In the genomic region with DNA sequence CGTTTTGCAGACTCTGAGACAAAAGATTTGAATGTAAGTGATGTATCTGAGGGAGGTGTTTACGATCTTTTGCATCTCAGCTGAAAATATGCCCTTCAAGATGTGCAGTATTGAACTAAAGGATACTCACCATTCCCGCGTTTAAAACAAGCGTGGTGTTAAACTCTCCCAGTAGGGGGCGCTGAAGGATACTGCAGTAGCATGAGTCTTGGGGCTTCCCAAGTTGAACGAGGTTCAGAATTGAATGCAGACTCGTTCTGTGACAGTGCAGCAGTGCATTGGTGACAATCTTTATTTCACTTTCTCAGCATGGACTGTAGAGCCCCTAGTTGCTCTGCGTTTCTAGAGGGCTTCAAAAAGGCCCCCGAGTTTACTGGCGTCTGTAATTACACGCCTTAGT, we compare ENCODE assay signal across 9 mouse cellular contexts. TPM values are rescaled to one million over a fixed set of nuclear protein-coding genes. Genes with fewer than 3 reads are reported as not detected.
DNase-seq lines count a peak whose midpoint lies in the region; TF ChIP-seq lines count a peak whose summit lies in the region.
"Had no signal": no experiment of that assay in that cellular context is flagged by ENCODE, and none has a peak within 500 bp of the region (broad histone marks: within the 10 kb centered on the region; RNA-seq: fewer than 3 reads in every experiment).

No protein-coding gene starts in this region.

- no peaks in the 10 kb centered on the region for H3K36me3 ChIP-seq in heart, embryonic 10.5 days

- no peaks in the 10 kb centered on the region; the same call in 1 of the 2 replicates for H3K27me3 ChIP-seq in heart, embryonic 10.5 days (ENCODE audit: insufficient read depth, poor library complexity, severe bottlenecking)
- H3K27me3 ChIP-seq: megakaryocyte, embryonic 14.5 days had no signal

- TF ChIP-seq CTCF in layer of hippocampus, adult 2 months (conservative IDR thresholded peaks at IDR 0.05) = peak; percentile 88

- no peaks in the 10 kb centered on the region for H3K4me1 ChIP-seq in heart, embryonic 10.5 days
- H3K4me1 ChIP-seq: megakaryocyte, embryonic 14.5 days had no signal

- H3K4me3 ChIP-seq in heart, embryonic 10.5 days = no peak overlapping the region
- no peak overlapping the region for H3K4me3 ChIP-seq in layer of hippocampus, adult 2 months
- H3K4me3 ChIP-seq: megakaryocyte, embryonic 14.5 days had no signal

- 22% methylated on average over 12 of the region's 12 CpGs for WGBS in heart, embryonic 10.5 days

- peak; percentile 5 to 57 for DNase-seq in heart, adult 18-20 months
- DNase-seq in heart, embryonic 10.5 days (ENCODE audit: low spot score) = no peak
- peak; percentile 56 for DNase-seq in MEL-GATA-1-ER (ENCODE audit: extremely low read depth, low read depth)
- DNase-seq in cerebellum, adult 9-10 months = peak; percentile 72
- peak; percentile 33 for DNase-seq in gastrocnemius, postnatal 14 days
- DNase-seq in layer of hippocampus, adult 2 months (ENCODE audit: low spot score in 2 of 2) = peak; percentile 32 to 79
- peak; percentile 46 for DNase-seq in lung, postnatal 10 days
- peak; percentile 78 for DNase-seq in right cerebral cortex, postnatal 14 days

- no peaks in the 10 kb centered on the region for H3K9me3 ChIP-seq in heart, embryonic 10.5 days
- H3K9me3 ChIP-seq: megakaryocyte, embryonic 14.5 days had no signal

- intact Hi-C loops in gastrocnemius, postnatal 14 days (cut with DNase I; ENCODE audit: low total_unique reads) = no loop called here

- H3K27ac ChIP-seq in heart, embryonic 10.5 days = no peak overlapping the region
- H3K27ac ChIP-seq in layer of hippocampus, adult 2 months = no peak overlapping the region

RNA-seq across cellular contexts. Expression of a gene that starts 40.4 kb away (rescaled TPM):
- 10 to 100 TPM; 16.5 to 18.9 TPM for total RNA-seq in heart, adult 18-20 months (2021)
- polyA plus RNA-seq in heart, embryonic 10.5 days (2016; fragmentation: Nextera tagmentation; extraction: Ambion mirVana) = 11.3 and 13.9 TPM in 2 replicates
- 10 to 100 TPM; 12.6 to 13.6 TPM for total RNA-seq in gastrocnemius, postnatal 14 days (2021)
- 10 to 100 TPM; 38.7 to 43.1 TPM for total RNA-seq in layer of hippocampus, adult 2 months (2021)
